Mouse (Mus musculus): Measurements from ENCODE around the gene Sdk1.

Gene Sdk1

GRCm38 (mm10) chr5:141645671-141646070 lies 404.4 kb downstream of the Sdk1 start:
- DNase-seq = no peak

- no peak for DNase-seq
These were observed 405.3 kb downstream of the Sdk1 start for GRCm38 (mm10) chr5:141646621-141647020.

GRCm38 (mm10) chr5:141649831-141650375 lies 408.6 kb downstream of the Sdk1 start:
- no peak for DNase-seq

- DNase-seq = no peak
These were observed 410.5 kb downstream of the Sdk1 start for GRCm38 (mm10) chr5:141651690-141652377.

- no peak for DNase-seq
These were observed 435.1 kb downstream of the Sdk1 start for GRCm38 (mm10) chr5:141676371-141676770.

GRCm38 (mm10) chr5:141677034-141677433 lies 435.7 kb downstream of the Sdk1 start:
- no peak for DNase-seq

- DNase-seq = no peak
These were observed 436.6 kb downstream of the Sdk1 start for GRCm38 (mm10) chr5:141677841-141678240.

- no peak for DNase-seq
These were observed 445.7 kb downstream of the Sdk1 start for GRCm38 (mm10) chr5:141686876-141687420.

GRCm38 (mm10) chr5:141689442-141690105 lies 448.3 kb downstream of the Sdk1 start:
- no peak for DNase-seq

- peak; percentile 69 to 73 for DNase-seq
These were observed 450.2 kb downstream of the Sdk1 start for GRCm38 (mm10) chr5:141691482-141691975.

GRCm38 (mm10) chr5:141693716-141694115 lies 452.4 kb downstream of the Sdk1 start:
- no peak for DNase-seq

GRCm38 (mm10) chr5:141694901-141695300 lies 453.6 kb downstream of the Sdk1 start:
- no peak for DNase-seq

- no peak for DNase-seq
These were observed 457.1 kb downstream of the Sdk1 start for GRCm38 (mm10) chr5:141698406-141698805.

GRCm38 (mm10) chr5:141720751-141721150 lies 479.5 kb downstream of the Sdk1 start:
- no peak for DNase-seq

- no peak for DNase-seq
These were observed 486.7 kb downstream of the Sdk1 start for GRCm38 (mm10) chr5:141727968-141728367.

GRCm38 (mm10) chr5:141730006-141730405 lies 488.7 kb downstream of the Sdk1 start:
- no peak for DNase-seq

- DNase-seq = peak in 1 of 2 experiments; percentile 13
These were observed 497.4 kb downstream of the Sdk1 start for GRCm38 (mm10) chr5:141738725-141739124.

GRCm38 (mm10) chr5:141748793-141749192 lies 507.5 kb downstream of the Sdk1 start:
- DNase-seq = no peak

GRCm38 (mm10) chr5:141754278-141754677 lies 513.0 kb downstream of the Sdk1 start:
- peak in 1 of 2 experiments; percentile 23 for DNase-seq

- DNase-seq = peak in 1 of 2 experiments; percentile 6
These were observed 517.6 kb downstream of the Sdk1 start for GRCm38 (mm10) chr5:141758885-141759284.

GRCm38 (mm10) chr5:141764111-141764510 lies 522.8 kb downstream of the Sdk1 start:
- DNase-seq = no peak

- DNase-seq = no peak
These were observed 527.6 kb downstream of the Sdk1 start for GRCm38 (mm10) chr5:141768761-141769515.

- DNase-seq = peak; percentile 13 to 20
These were observed 530.2 kb downstream of the Sdk1 start for GRCm38 (mm10) chr5:141771516-141771915.
